Mouse (Mus musculus) spleen, adult 18-20 months (tissue): ENCODE measurements around the gene Cfap97.
A peak's percentile ranks its signal among the peaks of the same experiment; 100 is the strongest.

Experiments used
- DNase-seq, 2 experiments: peaks; one replicate each; pipeline ENCODE4 v3.0.0; 2022; ENCODE audit warnings: mixed read lengths in 2 of 2

Cfap97 gene

GRCm38 (mm10) chr8:46232798-46233197 lies 81.2 kb downstream of the Cfap97 start:
- DNase-seq, result no peak

GRCm38 (mm10) chr8:46234736-46235135 lies 83.2 kb downstream of the Cfap97 start:
- DNase-seq, result no peak

- DNase-seq, result no peak
Observed at GRCm38 (mm10) chr8:46236441-46237223, 85.1 kb downstream of the Cfap97 start.

GRCm38 (mm10) chr8:46241568-46242374 lies 90.2 kb downstream of the Cfap97 start:
- peak in 1 of 2 experiments; percentile 57 for DNase-seq

- DNase-seq, result no peak
Observed at GRCm38 (mm10) chr8:46242946-46243345, 91.4 kb downstream of the Cfap97 start.
